18 mouse cellular contexts compared by ENCODE assay signal in genomic region chr1:152174464-152174863, GRCm38 (mm10).
"Had no signal": no experiment of that assay in that cellular context is flagged by ENCODE, and none has a peak within 500 bp of the region (broad histone marks: within the 10 kb centered on the region; RNA-seq: fewer than 3 reads in every experiment).

No protein-coding gene starts in this region.

- H3K9me3 ChIP-seq: liver, embryonic 13.5 days; midbrain, embryonic 13.5 days had no signal

- H3K4me1 ChIP-seq: liver, embryonic 13.5 days had no signal

- H3K4me2 ChIP-seq: liver, embryonic 13.5 days; lung, embryonic 14.5 days; midbrain, embryonic 13.5 days had no signal

- ATAC-seq: lung, postnatal 0 days; midbrain, embryonic 13.5 days; midbrain, embryonic 16.5 days had no signal

- H3K27me3 ChIP-seq: liver, embryonic 13.5 days; midbrain, embryonic 13.5 days had no signal

- H3K4me3 ChIP-seq: left cerebral cortex, adult 2 months; liver, embryonic 13.5 days; midbrain, embryonic 13.5 days had no signal

- H3K36me3 ChIP-seq: liver, embryonic 13.5 days; midbrain, embryonic 13.5 days had no signal

- DNase-seq: kidney, adult 18-20 months; kidney, adult 9 months; kidney, postnatal 14 days; kidney, postnatal 4 days; liver, embryonic 13.5 days; lung, embryonic 14.5 days; right cerebral cortex, adult 18-20 months; right cerebral cortex, postnatal 14 days; right cerebral cortex, postnatal 4 days; thymus, adult 2 months; thymus, postnatal 14 days; thymus, postnatal 4 days had no signal

- H3K27ac ChIP-seq: left cerebral cortex, adult 2 months; liver, embryonic 13.5 days; macrophage; midbrain, embryonic 13.5 days; stomach, postnatal 0 days had no signal

- H3K9ac ChIP-seq: liver, embryonic 13.5 days; lung, embryonic 14.5 days; midbrain, embryonic 13.5 days had no signal
